Mouse (Mus musculus) stomach, postnatal 0 days (tissue): ENCODE results near the gene Tmprss13.

Experiments
- CTCF ChIP-seq: IDR thresholded peaks from 2 replicates; pipeline ENCODE4 v1.5.1; 2016; ENCODE audit warnings: antibody characterized with exemption, low read depth, mild to moderate bottlenecking, moderate library complexity
- EP300 ChIP-seq: optimal IDR thresholded peaks from 2 replicates; pipeline ENCODE3; 2016; ENCODE audit warnings: antibody characterized with exemption

DNA sequence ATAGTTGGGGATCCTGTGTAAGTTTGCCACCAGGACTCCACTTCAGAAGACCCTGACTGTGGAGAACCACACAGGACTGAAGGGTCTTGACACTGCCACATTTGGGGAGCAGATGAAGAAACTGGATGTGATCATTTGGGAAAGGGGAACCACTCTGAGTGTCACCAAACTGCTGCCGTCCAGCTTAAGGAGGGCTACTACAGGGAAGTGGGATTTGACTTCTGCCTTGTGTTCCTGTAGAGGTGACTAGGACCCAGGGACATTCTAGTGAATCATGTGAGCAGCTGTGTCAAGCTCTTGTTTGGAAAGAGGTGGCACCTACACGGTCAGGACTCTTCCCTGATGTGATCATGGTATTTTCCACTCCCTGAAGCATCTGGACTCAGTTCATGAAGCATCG, 5.0 kb upstream of the Tmprss13 start:
- TF ChIP-seq CTCF (no peak), EP300 (no peak)
